Mouse (Mus musculus): ENCODE data around the gene Tapt1. TPM values are rescaled to one million over a fixed set of nuclear protein-coding genes. Genes with fewer than 3 reads are reported as not detected.

The Tapt1 gene
- total and polyA plus RNA-seq, 2 experiments from 2014 or later, result 19.1 to 70.5 TPM

GRCm38 (mm10) chr5:44223341-44223881, 3.0 kb downstream of the Tapt1 start:
- peaks cover 21% of the 10 kb centered on the region for H3K4me1 ChIP-seq (ENCODE audit: insufficient read depth)
- ATAC-seq, result no peak
- H3K4me3 ChIP-seq (ENCODE audit: low read depth, low read length), result no peak overlapping the region
- H3K9me3 ChIP-seq (ENCODE audit: low read length), result no peaks in the 10 kb centered on the region
- no peak overlapping the region for H3K4me2 ChIP-seq (ENCODE audit: low read depth)
- no peaks in the 10 kb centered on the region for H3K36me3 ChIP-seq (ENCODE audit: insufficient read depth)
- WGBS, result 92% methylated on average over 16 of the region's 16 CpGs
- H3K27ac ChIP-seq (ENCODE audit: low read depth, low read length), result no peak overlapping the region
- H3K9ac ChIP-seq, result no peak overlapping the region
- DNase-seq, result no peak
- no peaks in the 10 kb centered on the region for H3K27me3 ChIP-seq (ENCODE audit: insufficient read depth, low read length)
- TF ChIP-seq CTCF (IDR thresholded peaks at IDR 0.05; ENCODE audit: low read depth), result no peak

- no peaks in the 10 kb centered on the region for H3K36me3 ChIP-seq (ENCODE audit: insufficient read depth)
- no peaks in the 10 kb centered on the region for H3K27me3 ChIP-seq (ENCODE audit: insufficient read depth, low read length)
- no peak for TF ChIP-seq CTCF (IDR thresholded peaks at IDR 0.05; ENCODE audit: low read depth)
- ATAC-seq, result no peak
- no peak overlapping the region for H3K9ac ChIP-seq
- no peak overlapping the region for H3K4me3 ChIP-seq (ENCODE audit: low read depth, low read length)
- WGBS, result 85% methylated on average over 7 of the region's 7 CpGs
- H3K4me1 ChIP-seq (ENCODE audit: insufficient read depth), result peaks cover 12% of the 10 kb centered on the region
- no peak overlapping the region for H3K4me2 ChIP-seq (ENCODE audit: low read depth)
- no peak for DNase-seq
- no peaks in the 10 kb centered on the region for H3K9me3 ChIP-seq (ENCODE audit: low read length)
- no peak overlapping the region for H3K27ac ChIP-seq (ENCODE audit: low read depth, low read length)
Observed at GRCm38 (mm10) chr5:44220430-44220829, 6.0 kb downstream of the Tapt1 start.

GRCm38 (mm10) chr5:44219871-44220270, 6.6 kb downstream of the Tapt1 start:
- Histone ChIP-seq H3K27ac (ENCODE audit: low read depth, low read length) (no peak overlapping the region), H3K4me2 (ENCODE audit: low read depth) (no peak overlapping the region), H3K4me1 (ENCODE audit: insufficient read depth) (peaks cover 6% of the 10 kb centered on the region), H3K9me3 (ENCODE audit: low read length) (no peaks in the 10 kb centered on the region), H3K9ac (no peak overlapping the region), H3K27me3 (ENCODE audit: insufficient read depth, low read length) (no peaks in the 10 kb centered on the region), H3K36me3 (ENCODE audit: insufficient read depth) (no peaks in the 10 kb centered on the region; the same call in 1 of the 2 replicates), H3K4me3 (ENCODE audit: low read depth, low read length) (no peak overlapping the region)
- TF ChIP-seq CTCF (IDR thresholded peaks at IDR 0.05; ENCODE audit: low read depth), result no peak
- ATAC-seq (no peak), DNase-seq (no peak)
- 84% methylated on average over 4 of the region's 4 CpGs for WGBS

- DNase-seq, result no peak
- no peak for TF ChIP-seq CTCF (IDR thresholded peaks at IDR 0.05; ENCODE audit: low read depth)
- H3K27ac ChIP-seq (ENCODE audit: low read depth, low read length), result no peak overlapping the region
- WGBS, result 81% methylated on average over 4 of the region's 4 CpGs
- no peak overlapping the region for H3K4me2 ChIP-seq (ENCODE audit: low read depth)
- no peaks in the 10 kb centered on the region for H3K4me1 ChIP-seq (ENCODE audit: insufficient read depth)
- no peaks in the 10 kb centered on the region for H3K27me3 ChIP-seq (ENCODE audit: insufficient read depth, low read length)
- H3K4me3 ChIP-seq (ENCODE audit: low read depth, low read length), result no peak overlapping the region
- no peaks in the 10 kb centered on the region for H3K9me3 ChIP-seq (ENCODE audit: low read length)
- ATAC-seq, result no peak
- H3K9ac ChIP-seq, result no peak overlapping the region
- H3K36me3 ChIP-seq (ENCODE audit: insufficient read depth), result no peaks in the 10 kb centered on the region; the same call in 1 of the 2 replicates
Observed at GRCm38 (mm10) chr5:44218483-44218882, 7.9 kb downstream of the Tapt1 start.

- DNase-seq, result no peak
- no peak for ATAC-seq
- no peak overlapping the region for H3K9ac ChIP-seq
- no peak for TF ChIP-seq CTCF (IDR thresholded peaks at IDR 0.05; ENCODE audit: low read depth)
- H3K4me3 ChIP-seq (ENCODE audit: low read depth, low read length), result no peak overlapping the region
- no peak overlapping the region for H3K27ac ChIP-seq (ENCODE audit: low read depth, low read length)
- 88% methylated on average over 5 of the region's 5 CpGs for WGBS
- H3K27me3 ChIP-seq (ENCODE audit: insufficient read depth, low read length), result no peaks in the 10 kb centered on the region
- H3K9me3 ChIP-seq (ENCODE audit: low read length), result no peaks in the 10 kb centered on the region
- H3K36me3 ChIP-seq (ENCODE audit: insufficient read depth), result no peaks in the 10 kb centered on the region; the same call in 1 of the 2 replicates
- H3K4me1 ChIP-seq (ENCODE audit: insufficient read depth), result no peaks in the 10 kb centered on the region
- no peak overlapping the region for H3K4me2 ChIP-seq (ENCODE audit: low read depth)
Observed at GRCm38 (mm10) chr5:44217685-44218041, 8.8 kb downstream of the Tapt1 start.

- H3K4me1 ChIP-seq (ENCODE audit: insufficient read depth), result no peaks in the 10 kb centered on the region
- 83% methylated on average over 8 of the region's 8 CpGs for WGBS
- no peak overlapping the region for H3K4me3 ChIP-seq (ENCODE audit: low read depth, low read length)
- DNase-seq (no peak), ATAC-seq (no peak)
- no peaks in the 10 kb centered on the region; the same call in 1 of the 2 replicates for H3K36me3 ChIP-seq (ENCODE audit: insufficient read depth)
- no peak overlapping the region for H3K27ac ChIP-seq (ENCODE audit: low read depth, low read length)
- no peak overlapping the region for H3K9ac ChIP-seq
- H3K9me3 ChIP-seq (ENCODE audit: low read length), result no peaks in the 10 kb centered on the region
- TF ChIP-seq CTCF (IDR thresholded peaks at IDR 0.05; ENCODE audit: low read depth), result no peak
- H3K27me3 ChIP-seq (ENCODE audit: insufficient read depth, low read length), result no peaks in the 10 kb centered on the region
- no peak overlapping the region for H3K4me2 ChIP-seq (ENCODE audit: low read depth)
Observed at GRCm38 (mm10) chr5:44217041-44217684, 9.3 kb downstream of the Tapt1 start.

- no peaks in the 10 kb centered on the region for H3K9me3 ChIP-seq (ENCODE audit: low read length)
- peaks cover 11% of the 10 kb centered on the region; the same call in 1 of the 2 replicates for H3K36me3 ChIP-seq (ENCODE audit: insufficient read depth)
- H3K9ac ChIP-seq, result no peak overlapping the region
- no peak for TF ChIP-seq CTCF (IDR thresholded peaks at IDR 0.05; ENCODE audit: low read depth)
- H3K27ac ChIP-seq (ENCODE audit: low read depth, low read length), result no peak overlapping the region
- DNase-seq, result no peak
- H3K4me2 ChIP-seq (ENCODE audit: low read depth), result no peak overlapping the region
- no peak for ATAC-seq
- no peaks in the 10 kb centered on the region for H3K27me3 ChIP-seq (ENCODE audit: insufficient read depth, low read length)
- no peak overlapping the region for H3K4me3 ChIP-seq (ENCODE audit: low read depth, low read length)
- H3K4me1 ChIP-seq (ENCODE audit: insufficient read depth), result no peaks in the 10 kb centered on the region
Observed at GRCm38 (mm10) chr5:44215118-44215517, 11.3 kb downstream of the Tapt1 start.
